Mouse (Mus musculus): ENCODE data around the gene Zfp618. TPM values are rescaled to one million over a fixed set of nuclear protein-coding genes. Genes with fewer than 3 reads are reported as not detected.

Zfp618 gene
- total RNA-seq, 2 experiments from 2014 or later = 0.02 TPM; not detected in 1

- ATAC-seq (ENCODE audit: poor library complexity, severe bottlenecking) = no peak
These were observed 188.7 kb downstream of the Zfp618 start for GRCm38 (mm10) chr4:63154028-63154427.

- ATAC-seq (ENCODE audit: poor library complexity, severe bottlenecking) = no peak
These were observed 189.3 kb downstream of the Zfp618 start, which contains the start of gene Ambp for GRCm38 (mm10) chr4:63154699-63155098. TSS of gene Ambp (minus strand) at chr4:63154799.

- ATAC-seq (ENCODE audit: poor library complexity, severe bottlenecking) = no peak
These were observed 190.2 kb downstream of the Zfp618 start for GRCm38 (mm10) chr4:63155596-63155995.

- ATAC-seq (ENCODE audit: poor library complexity, severe bottlenecking) = no peak
These were observed 191.6 kb downstream of the Zfp618 start for GRCm38 (mm10) chr4:63156726-63157634.

- no peak for ATAC-seq (ENCODE audit: poor library complexity, severe bottlenecking)
These were observed 192.8 kb downstream of the Zfp618 start for GRCm38 (mm10) chr4:63158192-63158591.

GRCm38 (mm10) chr4:63158961-63159592 is 193.7 kb downstream of the Zfp618 start:
- peak; percentile 81 for ATAC-seq (ENCODE audit: poor library complexity, severe bottlenecking)

GRCm38 (mm10) chr4:63165636-63166035 is 200.3 kb downstream of the Zfp618 start:
- ATAC-seq (ENCODE audit: poor library complexity, severe bottlenecking) = no peak

GRCm38 (mm10) chr4:63166323-63166722 is 200.9 kb downstream of the Zfp618 start:
- ATAC-seq (ENCODE audit: poor library complexity, severe bottlenecking) = no peak

GRCm38 (mm10) chr4:63170061-63170460 is 204.7 kb downstream of the Zfp618 start:
- ATAC-seq (ENCODE audit: poor library complexity, severe bottlenecking) = no peak

- ATAC-seq (ENCODE audit: poor library complexity, severe bottlenecking) = no peak
These were observed 205.7 kb downstream of the Zfp618 start for GRCm38 (mm10) chr4:63171122-63171521.

GRCm38 (mm10) chr4:63171969-63172685 is 206.8 kb downstream of the Zfp618 start, which contains the start of gene Kif12:
TSS of gene Kif12 (minus strand) at chr4:63172131.
- no peak for ATAC-seq (ENCODE audit: poor library complexity, severe bottlenecking)

GRCm38 (mm10) chr4:63181556-63181955 is 216.2 kb downstream of the Zfp618 start:
- ATAC-seq (ENCODE audit: poor library complexity, severe bottlenecking) = peak; percentile 45

- no peak for ATAC-seq (ENCODE audit: poor library complexity, severe bottlenecking)
These were observed 221.0 kb downstream of the Zfp618 start for GRCm38 (mm10) chr4:63186281-63186870.

Other genes starting within 250 kb of the Zfp618 start
- not detected in 2 replicates for gene Ambp, start 189.2 kb downstream of the Zfp618 start, total RNA-seq (2015)
- not detected in 2 replicates for gene Ambp, start 189.2 kb downstream of the Zfp618 start, total RNA-seq (2017)
- not detected in 2 replicates for gene Kif12, start 206.6 kb downstream of the Zfp618 start, total RNA-seq (2015)
- not detected in 2 replicates for gene Kif12, start 206.6 kb downstream of the Zfp618 start, total RNA-seq (2017)
- gene Col27a1, start 248.4 kb downstream of the Zfp618 start, total RNA-seq (2015) = 0.23 and 0.42 TPM in 2 replicates
- gene Col27a1, start 248.4 kb downstream of the Zfp618 start, total RNA-seq (2017) = 0.24 and 0.44 TPM in 2 replicates

All from megakaryocyte, adult 5-6 weeks (primary cell).